ENCODE assay signal across 24 mouse cellular contexts in genomic region chr1:46926239-46926638, GRCm38 (mm10). TPM values are rescaled to one million over a fixed set of nuclear protein-coding genes. Genes with fewer than 3 reads are reported as not detected.
DNase-seq lines count a peak whose midpoint lies in the region; ATAC-seq and TF ChIP-seq lines count a peak whose summit lies in the region.
"Had no signal": no experiment of that assay in that cellular context is flagged by ENCODE, and none has a peak within 500 bp of the region (broad histone marks: within the 10 kb centered on the region; RNA-seq: fewer than 3 reads in every experiment).

No protein-coding gene starts in this region.

- no peaks in the 10 kb centered on the region for H3K27me3 ChIP-seq in G1E (ENCODE audit: insufficient read depth, low read length)
- no peaks in the 10 kb centered on the region for H3K27me3 ChIP-seq in forebrain, embryonic 15.5 days
- H3K27me3 ChIP-seq: forebrain, embryonic 13.5 days; heart, embryonic 12.5 days; heart, embryonic 15.5 days; hindbrain, embryonic 13.5 days; intestine, embryonic 15.5 days had no signal

- no peak for TF ChIP-seq CTCF in G1E (IDR thresholded peaks at IDR 0.05; ENCODE audit: low read depth, low read length)

- no peak overlapping the region for H3K27ac ChIP-seq in forebrain, embryonic 15.5 days (replicated peaks)
- H3K27ac ChIP-seq: forebrain, embryonic 10.5 days; forebrain, embryonic 13.5 days; heart, embryonic 15.5 days; hindbrain, embryonic 10.5 days; hindbrain, embryonic 13.5 days; intestine, embryonic 15.5 days had no signal

- WGBS in forebrain, embryonic 15.5 days: 83% methylated on average over 3 of the region's 3 CpGs

- no peak overlapping the region for H3K4me2 ChIP-seq in forebrain, embryonic 15.5 days (replicated peaks)
- H3K4me2 ChIP-seq: forebrain, embryonic 13.5 days; heart, embryonic 12.5 days; heart, embryonic 15.5 days; hindbrain, embryonic 13.5 days; intestine, embryonic 15.5 days had no signal

- no peaks in the 10 kb centered on the region for H3K9me3 ChIP-seq in G1E (replicated peaks)
- no peaks in the 10 kb centered on the region for H3K9me3 ChIP-seq in forebrain, embryonic 15.5 days
- H3K9me3 ChIP-seq: forebrain, embryonic 10.5 days; forebrain, embryonic 13.5 days; heart, embryonic 12.5 days; heart, embryonic 15.5 days; hindbrain, embryonic 10.5 days; hindbrain, embryonic 13.5 days; intestine, embryonic 15.5 days had no signal

- no peaks in the 10 kb centered on the region for H3K36me3 ChIP-seq in G1E (replicated peaks)
- H3K36me3 ChIP-seq in forebrain, embryonic 15.5 days: no peaks in the 10 kb centered on the region
- H3K36me3 ChIP-seq: forebrain, embryonic 10.5 days; heart, embryonic 12.5 days; heart, embryonic 15.5 days; hindbrain, embryonic 10.5 days; hindbrain, embryonic 13.5 days; intestine, embryonic 15.5 days had no signal

- H3K4me3 ChIP-seq in G1E (ENCODE audit: low read depth, low read length): no peak overlapping the region
- H3K4me3 ChIP-seq in forebrain, embryonic 15.5 days: no peak overlapping the region
- H3K4me3 ChIP-seq: forebrain, embryonic 10.5 days; forebrain, embryonic 13.5 days; heart, embryonic 12.5 days; heart, embryonic 15.5 days; hindbrain, embryonic 10.5 days; hindbrain, embryonic 13.5 days; intestine, embryonic 15.5 days had no signal

- no peak overlapping the region for H3K9ac ChIP-seq in forebrain, embryonic 15.5 days (replicated peaks)
- H3K9ac ChIP-seq: forebrain, embryonic 13.5 days; heart, embryonic 12.5 days; heart, embryonic 15.5 days; hindbrain, embryonic 13.5 days; intestine, embryonic 15.5 days had no signal

- peak; percentile 87 for ATAC-seq in G1E (ENCODE audit: extremely low read depth, insufficient number of reproducible peaks, low FRiP score, poor library complexity, severe bottlenecking)
- no peak for ATAC-seq in forebrain, embryonic 15.5 days (replicated peaks)
- ATAC-seq: activated CD4-positive, CD25-positive, alpha-beta regulatory T cell, adult 4 months; forebrain, embryonic 13.5 days; hindbrain, embryonic 16.5 days; intestine, embryonic 15.5 days had no signal

- DNase-seq in heart, adult 11 months: peak; percentile 15
- no peak for DNase-seq in heart, adult 18-20 months
- DNase-seq in G1E (ENCODE audit: low spot score): no peak
- peak; percentile 10 for DNase-seq in c-Kit-positive CD71-positive TER-119-negative erythroid progenitor cells, embryonic 14.5 days (ENCODE audit: low read depth)
- DNase-seq in urinary bladder, postnatal 4 days (ENCODE audit: low spot score in 2 of 2): no peak
- DNase-seq: adrenal gland, adult 8-10 months; adrenal gland, postnatal 25 days; cerebellum, adult 18-20 months; cerebellum, adult 9-10 months; cerebellum, postnatal 14 days; gastrocnemius, postnatal 10 days; gastrocnemius, postnatal 36 days; heart, postnatal 10 days; heart, postnatal 36 days had no signal

- 0 out of 2 replicates have a peak, but pooled peaks cover 2% of the 10 kb centered on the region for H3K4me1 ChIP-seq in G1E (ENCODE audit: insufficient read depth, low read depth, low read length)
- no peaks in the 10 kb centered on the region for H3K4me1 ChIP-seq in forebrain, embryonic 15.5 days
- H3K4me1 ChIP-seq: forebrain, embryonic 13.5 days; heart, embryonic 12.5 days; heart, embryonic 15.5 days; hindbrain, embryonic 10.5 days; hindbrain, embryonic 13.5 days; intestine, embryonic 15.5 days had no signal

RNA-seq across cellular contexts. Expression of gene Slc39a10, which starts 33.6 kb away (rescaled TPM):
- 1 to 10 TPM; 8.3 to 9.3 TPM for total RNA-seq in heart, adult 18-20 months (2021)
- total RNA-seq in G1E (2014; fragmentation: Nextera tagmentation) (76.0 and 84.7 TPM in 2 replicates), G1E (2017) (27.1 and 30.8 TPM in 2 replicates)
- polyA plus RNA-seq in G1E (2012): 1.7 and 2.8 TPM in 2 replicates
- 54.1 and 58.3 TPM in 2 replicates for polyA plus RNA-seq in forebrain, embryonic 15.5 days (2015; fragmentation: Nextera tagmentation; extraction: Ambion mirVana)

Comparison
In these comparisons a context has a peak if more than half of its experiments do, and no peak if none do; other contexts are left out.
1. DNase-seq: peak in heart, adult 11 months (single experiment) and c-Kit-positive CD71-positive TER-119-negative erythroid progenitor cells, embryonic 14.5 days (single experiment); none in heart, adult 18-20 months (0 of 2), G1E (single experiment) and urinary bladder, postnatal 4 days (0 of 2).